Mouse (Mus musculus): ENCODE results near the gene Acr.

Gene Acr

DNA sequence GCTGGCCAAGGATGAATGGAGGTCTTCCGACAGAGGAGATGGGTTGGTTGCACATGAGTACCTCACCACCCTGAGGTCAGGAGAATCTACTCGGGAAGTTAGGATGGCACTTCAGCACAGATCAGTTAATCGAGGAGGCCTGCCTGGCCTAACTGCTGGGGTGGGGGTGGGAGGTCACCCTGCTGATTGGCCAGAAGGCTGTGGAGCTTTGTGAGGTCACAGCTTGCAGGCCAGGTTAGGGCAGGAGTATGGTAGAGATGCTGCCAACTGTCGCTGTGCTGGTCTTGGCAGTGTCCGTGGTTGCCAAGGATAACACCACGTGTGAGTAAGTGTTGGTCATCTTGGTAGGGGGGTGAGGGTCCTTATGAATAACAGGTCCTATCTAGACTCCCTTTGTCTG, at the start of gene Acr:
Gene Acr, plus strand, starts transcription at position 213 of the 400 bp plus-strand sequence.
- no peak for DNase-seq (ENCODE audit: low spot score in 2 of 2)

DNA sequence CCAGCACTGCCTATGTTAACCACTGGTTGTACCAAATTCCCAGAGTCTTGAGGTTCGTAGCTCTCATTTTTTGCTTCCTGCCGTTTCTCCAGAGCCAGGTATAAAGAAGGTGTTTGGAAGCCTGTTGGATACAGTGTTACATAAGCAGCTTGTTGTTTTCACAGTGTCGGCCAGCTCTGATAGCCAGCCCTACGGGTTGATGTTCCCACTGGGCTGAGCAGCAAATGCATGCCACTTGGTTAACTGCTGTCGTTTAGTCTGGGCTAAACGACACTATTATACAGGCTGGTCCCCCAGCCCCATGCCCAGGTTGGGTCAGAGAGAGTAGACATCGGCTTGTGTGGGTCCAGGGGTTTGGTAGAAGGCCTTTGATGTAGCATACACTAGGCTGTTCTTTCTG, 46.2 kb upstream of the Acr start:
- no peak for DNase-seq (ENCODE audit: low spot score in 2 of 2)

DNA sequence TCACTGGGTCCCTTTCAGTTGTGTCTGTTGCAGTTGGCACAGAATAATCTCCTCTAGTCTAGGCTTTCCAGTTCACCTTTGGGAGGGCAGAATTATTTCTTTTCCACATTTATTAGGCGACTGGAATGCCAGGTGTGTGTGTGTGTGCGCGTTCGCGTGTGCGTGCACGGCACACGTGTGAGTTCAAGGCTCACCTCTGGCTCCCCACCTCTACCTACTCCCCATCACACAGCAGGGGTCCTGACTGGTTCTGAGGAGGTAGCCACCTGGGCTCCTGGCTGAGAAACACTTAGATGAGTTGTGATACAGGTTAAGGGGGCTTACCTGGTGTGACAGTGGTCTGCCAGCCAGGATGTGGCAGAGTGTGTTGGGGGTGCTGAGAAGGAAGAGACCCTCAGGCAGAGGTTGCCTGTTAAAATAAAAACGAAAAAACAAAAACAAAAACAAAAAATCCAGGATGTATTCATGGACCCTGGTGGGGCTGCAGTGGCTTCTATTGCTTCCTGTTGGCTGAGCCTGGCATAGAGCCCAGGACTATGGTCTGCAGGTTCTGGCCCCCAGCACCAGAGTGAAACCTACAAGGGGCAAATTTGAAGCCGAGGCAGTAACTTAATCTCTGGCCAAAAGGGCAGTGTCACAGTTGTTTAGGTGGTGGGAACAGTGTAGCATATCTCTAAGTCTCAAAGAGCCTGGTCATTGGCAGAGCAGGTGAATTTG, 45.4 kb upstream of the Acr start:
- no peak for DNase-seq (ENCODE audit: low spot score in 2 of 2)

DNA sequence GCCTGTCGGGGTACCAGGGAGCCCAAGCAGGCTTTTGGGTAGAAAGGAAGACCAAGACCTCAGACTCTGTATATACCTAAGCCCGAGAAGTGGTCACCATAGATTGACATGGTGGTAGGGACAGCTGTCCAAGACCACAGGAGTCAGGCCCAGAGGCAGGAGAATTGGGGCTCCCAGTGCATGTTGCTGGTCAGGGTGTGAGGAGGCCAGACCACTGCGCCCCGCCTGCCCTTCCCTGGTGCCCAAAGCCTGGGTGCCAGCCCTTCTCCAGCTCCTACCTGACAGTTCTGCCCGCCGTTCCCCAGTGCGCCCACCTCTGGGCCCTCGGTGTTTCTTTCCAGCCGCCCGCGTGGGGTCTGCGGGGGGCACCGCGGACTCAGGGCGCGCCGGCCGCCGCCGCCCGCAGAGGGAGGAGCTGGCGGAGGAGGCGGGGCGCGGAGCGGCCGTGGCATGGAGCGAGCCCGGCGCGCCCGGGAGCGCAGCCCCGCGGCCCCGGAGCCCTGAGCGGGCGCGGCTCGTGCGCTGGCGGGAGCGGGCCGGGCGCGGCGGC, 44.8 kb upstream of the Acr start:
- no peak for DNase-seq (ENCODE audit: low spot score in 2 of 2)

DNA sequence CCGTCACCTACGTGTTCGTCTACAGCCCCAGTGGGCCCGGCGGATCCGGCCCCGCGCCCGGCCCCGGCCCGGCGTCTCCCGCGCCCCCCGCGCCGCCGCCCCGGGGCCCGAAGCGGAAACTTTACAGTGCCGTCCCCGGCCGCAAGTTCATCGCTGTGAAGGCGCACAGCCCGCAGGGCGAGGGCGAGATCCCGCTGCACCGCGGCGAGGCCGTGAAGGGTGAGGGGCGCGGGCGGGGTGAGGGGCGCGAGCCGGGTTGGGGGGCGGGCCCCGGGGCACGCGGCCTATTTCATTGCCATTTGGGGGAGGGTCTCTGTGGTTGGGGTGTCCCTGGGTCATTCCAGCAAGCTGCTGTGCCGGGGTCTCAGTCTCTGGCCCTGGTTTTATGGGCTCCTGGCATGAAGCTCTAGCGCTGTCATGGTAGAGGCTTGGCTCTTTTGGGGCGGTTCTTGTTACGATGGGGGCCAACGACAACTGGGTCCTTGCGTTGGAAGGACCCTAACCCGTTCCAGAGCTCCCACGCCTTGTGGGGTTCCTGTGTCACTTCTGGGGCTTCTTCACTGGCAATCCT, 44.0 kb upstream of the Acr start:
- no peak for DNase-seq (ENCODE audit: low spot score in 2 of 2)

DNA sequence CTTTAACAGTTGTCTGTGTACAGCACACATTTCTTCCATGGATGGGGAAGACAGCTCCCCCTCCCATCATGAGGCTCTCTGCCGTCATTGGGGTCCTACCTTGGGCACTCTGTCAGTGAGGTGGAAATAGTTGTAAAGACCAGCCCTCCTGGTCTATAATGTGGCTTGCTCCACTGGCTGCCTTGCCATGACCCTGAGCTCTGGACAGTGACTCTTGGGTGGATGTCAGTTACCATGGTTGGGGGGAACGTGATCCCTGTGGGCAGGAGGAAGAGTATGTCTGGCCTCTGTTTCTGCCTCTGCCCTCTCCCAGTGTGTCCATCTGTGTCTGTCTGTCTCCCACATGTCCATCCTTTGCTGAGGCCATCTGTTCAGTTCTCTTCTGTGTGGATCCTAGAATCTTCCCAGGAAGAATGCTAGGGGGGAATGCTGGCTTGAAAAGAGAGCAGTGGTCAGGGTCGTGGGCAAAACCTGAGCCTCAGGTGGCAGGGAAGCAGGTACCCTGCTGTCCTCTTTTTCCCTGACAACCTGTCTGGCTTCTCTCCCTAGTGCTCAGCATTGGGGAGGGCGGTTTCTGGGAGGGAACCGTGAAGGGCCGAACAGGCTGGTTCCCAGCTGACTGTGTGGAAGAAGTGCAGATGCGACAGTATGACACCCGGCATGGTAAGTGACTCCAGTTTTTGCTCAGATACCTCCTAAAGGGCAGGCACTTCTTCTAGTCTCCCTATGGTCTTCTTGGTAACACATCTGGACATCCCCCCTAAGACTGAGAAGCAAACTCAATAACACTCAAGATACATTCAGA, 43.3 kb upstream of the Acr start:
- DNase-seq (ENCODE audit: low spot score in 2 of 2) = no peak

DNA sequence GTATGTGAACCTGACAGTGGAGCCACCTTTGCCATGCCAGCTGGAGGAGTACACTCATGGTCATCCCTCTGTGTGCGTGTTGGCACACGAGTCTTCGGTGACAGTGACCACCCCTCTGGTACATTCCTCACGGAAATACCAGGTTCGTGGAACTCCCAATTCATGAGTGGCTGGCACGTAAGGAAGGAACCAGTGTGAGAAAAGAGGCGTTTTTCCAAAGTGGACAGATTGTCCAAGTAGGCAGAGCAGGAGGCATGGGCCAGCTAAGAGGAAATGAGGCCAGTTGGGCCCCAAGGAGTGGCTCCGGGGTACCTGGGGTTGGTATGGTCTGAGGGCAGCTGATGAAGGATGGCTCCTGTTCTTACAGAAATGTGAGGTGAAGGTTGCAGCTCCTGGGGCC, 42.7 kb upstream of the Acr start:
- no peak for DNase-seq (ENCODE audit: low spot score in 2 of 2)

DNA sequence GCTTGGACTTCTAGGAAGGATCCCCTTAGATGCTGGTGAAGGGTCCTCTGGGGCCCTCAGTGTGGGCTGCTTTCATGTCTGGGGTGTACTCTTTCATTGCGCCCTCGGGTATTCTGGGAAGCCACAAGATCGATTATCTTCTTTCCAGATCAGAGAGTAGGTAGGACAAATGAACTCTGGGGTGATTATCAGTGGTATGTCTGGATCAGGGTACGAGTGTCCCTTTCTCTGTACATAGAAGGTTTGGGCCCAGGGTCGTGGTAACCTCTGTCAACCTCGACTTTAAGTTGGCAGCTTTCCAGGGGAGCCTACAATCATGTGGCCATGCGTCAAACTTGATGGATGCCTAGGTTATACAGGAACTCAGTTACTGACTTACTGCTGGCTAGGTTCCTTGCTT, 42.2 kb upstream of the Acr start:
- DNase-seq (ENCODE audit: low spot score in 2 of 2) = no peak

DNA sequence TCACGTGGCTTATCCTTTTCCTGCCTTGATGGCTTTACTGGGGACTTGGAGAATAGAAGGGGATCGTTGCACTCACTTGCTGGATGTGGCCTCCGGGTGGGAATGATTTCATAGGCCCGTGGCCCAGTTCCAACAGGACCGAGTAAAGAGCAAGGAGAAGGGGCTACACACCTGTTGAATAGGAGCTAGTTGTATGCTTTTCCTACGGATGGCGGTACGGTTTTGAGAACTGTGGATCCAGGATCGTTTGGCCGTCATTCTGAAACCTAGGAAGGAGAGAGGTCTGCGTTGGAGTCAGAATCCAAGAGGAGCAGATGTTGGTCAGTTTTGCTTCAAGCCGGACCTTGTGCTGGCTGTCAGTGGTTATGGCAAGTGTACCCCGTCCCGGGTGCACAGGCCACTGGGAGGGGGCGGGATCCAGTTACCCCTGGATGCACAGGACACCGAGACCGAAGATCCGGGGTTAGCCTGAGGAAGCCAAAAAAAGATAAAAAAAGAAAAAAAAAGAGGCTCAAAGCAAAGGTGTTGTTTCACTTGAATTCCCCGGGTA, 41.3 kb upstream of the Acr start:
- DNase-seq (ENCODE audit: low spot score in 2 of 2) = no peak

DNA sequence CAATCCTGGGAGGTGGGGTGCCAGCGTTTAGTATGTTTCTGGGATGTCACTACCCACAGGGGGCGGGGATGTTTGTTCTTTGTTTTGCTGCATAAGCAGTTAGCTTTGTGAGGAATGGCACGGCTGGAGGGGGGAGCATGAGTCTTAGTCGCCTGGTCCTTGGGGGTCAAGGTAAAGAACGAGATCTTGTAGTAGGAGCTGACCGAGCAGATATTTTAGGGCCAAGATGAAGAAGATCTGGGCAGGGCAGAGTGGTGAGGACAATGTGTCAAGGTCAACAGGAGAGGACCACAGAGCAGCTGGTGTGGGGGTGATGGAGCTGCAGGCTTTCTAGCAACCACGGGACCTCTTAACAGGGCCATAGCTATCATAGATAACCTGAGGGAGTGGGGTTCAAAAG, 40.7 kb upstream of the Acr start:
- no peak for DNase-seq (ENCODE audit: low spot score in 2 of 2)

DNA sequence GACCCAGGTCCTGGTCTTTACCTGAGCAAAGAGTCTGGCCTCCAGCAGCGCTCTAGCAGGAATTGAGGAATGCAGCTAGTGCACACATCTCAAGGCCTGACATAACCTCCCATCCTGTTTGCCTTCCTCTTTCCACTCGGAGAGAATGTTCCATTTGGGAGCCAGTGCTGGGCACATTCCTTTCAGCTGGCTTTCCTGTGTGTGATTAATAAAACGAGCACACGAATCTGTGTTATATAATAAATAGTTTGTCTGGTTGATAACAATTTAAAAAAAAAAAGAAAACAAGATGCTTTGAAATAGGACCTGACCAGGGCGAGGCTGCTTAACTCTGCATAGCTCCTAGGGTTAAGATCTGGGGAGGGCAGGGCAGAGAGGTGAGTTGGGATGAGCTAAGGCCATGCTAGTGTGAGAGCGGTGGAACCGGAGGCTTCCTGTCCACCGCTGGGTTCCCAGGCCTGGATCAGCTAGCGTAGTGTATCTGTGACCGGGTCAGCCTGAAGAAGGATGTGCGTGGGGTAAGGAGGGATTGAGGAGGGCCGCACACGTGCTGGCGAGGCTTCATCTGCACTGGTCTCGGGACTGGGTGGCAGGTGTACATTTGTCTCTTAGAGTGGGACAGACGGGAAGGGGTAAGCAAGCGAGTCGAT, 39.8 kb upstream of the Acr start:
- no peak for DNase-seq (ENCODE audit: low spot score in 2 of 2)

DNA sequence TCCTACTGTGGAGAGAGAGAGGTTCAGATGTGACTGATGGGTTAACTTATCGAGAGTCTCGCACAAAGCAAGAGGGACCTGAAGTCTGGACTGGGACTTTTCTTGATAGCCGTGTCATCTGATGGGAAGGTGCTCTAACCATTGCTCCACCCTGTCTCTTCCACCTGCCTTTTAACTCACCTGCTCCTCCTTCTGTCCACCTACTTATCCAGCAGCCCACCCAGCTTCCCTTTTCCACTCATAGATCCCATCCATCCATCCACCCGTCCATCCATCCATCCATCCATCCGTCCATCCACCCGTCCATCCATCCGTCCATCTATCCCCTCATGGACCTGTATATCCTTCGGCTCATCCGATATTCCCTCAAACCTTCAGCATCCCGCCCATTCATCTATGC, 39.2 kb upstream of the Acr start:
- DNase-seq (ENCODE audit: low spot score in 2 of 2) = no peak

DNA sequence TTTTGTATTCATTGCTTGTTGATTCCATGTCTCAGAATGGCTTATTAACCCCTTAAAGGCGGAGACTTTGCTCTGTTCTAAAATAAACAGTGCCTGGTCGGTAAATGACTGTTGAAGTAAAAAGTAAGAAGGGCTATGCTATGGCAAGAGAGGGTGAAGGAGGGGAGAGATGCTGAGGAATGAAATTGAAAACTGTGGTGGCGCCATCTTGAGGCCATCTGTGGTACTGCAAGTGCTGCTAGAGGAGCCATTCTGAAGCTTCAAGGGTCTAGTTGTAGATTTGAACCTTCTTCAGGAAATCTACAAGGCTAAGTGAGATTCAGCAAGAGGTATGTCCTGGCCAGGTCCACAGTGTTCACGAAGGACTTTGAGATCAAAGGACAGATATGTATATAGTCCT, 37.8 kb upstream of the Acr start:
- DNase-seq (ENCODE audit: low spot score in 2 of 2) = peak in 1 of 2 experiments; percentile 29

DNA sequence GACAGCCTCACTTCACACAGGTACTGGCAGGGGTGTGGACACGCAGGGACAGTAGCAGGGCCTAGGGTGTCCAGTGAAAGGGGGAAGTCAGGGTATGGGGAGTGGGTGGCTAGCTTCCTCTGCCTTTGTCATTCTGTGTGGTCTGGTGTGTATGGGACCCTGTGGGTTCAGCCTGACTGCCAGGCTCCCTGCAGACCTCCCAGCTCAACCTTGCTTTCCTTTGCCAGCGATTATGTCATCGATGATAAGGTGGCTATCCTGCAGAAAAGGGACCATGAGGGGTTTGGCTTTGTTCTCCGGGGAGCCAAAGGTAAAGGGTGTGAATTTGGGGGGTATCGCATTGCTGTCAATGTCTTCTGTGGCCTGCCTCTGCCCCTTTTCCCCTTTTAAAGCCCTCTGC, 36.7 kb upstream of the Acr start:
- no peak for DNase-seq (ENCODE audit: low spot score in 2 of 2)

DNA sequence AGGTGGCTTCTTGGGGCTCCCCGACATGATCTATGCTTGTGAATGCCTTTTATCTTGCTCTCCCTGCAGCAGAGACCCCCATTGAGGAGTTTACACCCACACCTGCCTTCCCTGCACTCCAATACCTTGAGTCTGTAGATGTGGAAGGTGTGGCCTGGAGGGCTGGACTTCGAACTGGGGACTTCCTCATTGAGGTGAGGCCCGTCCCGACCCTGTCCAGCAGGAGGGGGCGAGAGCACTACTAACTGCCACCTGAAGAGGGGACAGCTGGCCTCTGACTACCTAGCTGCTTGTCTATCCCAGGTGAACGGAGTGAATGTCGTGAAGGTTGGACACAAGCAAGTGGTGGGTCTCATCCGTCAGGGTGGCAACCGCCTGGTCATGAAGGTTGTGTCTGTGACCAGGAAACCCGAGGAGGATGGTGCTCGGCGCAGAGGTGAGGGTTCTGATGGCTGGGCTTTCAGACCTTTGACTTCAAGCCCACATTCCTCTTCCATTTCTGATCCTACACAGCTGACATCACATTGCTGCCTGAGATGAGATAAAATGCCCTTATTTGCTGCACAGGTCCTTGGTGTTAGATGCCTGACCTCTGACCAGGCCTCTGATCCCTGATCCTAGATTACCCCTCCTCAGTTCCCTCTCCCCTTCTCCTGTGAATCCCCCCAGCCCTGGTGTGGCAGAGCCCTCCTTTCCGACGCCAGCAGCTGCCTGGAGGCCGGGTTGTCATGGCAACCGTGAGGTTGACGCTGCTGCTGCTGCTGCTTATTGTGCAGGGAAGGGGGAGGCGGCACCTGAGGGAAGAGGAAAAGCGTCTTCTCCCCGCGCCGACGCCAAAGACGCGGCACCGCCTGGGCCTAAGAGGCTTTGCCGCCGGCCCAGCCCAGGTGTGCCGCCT, 35.9 kb upstream of the Acr start:
- DNase-seq (ENCODE audit: low spot score in 2 of 2) = no peak

DNA sequence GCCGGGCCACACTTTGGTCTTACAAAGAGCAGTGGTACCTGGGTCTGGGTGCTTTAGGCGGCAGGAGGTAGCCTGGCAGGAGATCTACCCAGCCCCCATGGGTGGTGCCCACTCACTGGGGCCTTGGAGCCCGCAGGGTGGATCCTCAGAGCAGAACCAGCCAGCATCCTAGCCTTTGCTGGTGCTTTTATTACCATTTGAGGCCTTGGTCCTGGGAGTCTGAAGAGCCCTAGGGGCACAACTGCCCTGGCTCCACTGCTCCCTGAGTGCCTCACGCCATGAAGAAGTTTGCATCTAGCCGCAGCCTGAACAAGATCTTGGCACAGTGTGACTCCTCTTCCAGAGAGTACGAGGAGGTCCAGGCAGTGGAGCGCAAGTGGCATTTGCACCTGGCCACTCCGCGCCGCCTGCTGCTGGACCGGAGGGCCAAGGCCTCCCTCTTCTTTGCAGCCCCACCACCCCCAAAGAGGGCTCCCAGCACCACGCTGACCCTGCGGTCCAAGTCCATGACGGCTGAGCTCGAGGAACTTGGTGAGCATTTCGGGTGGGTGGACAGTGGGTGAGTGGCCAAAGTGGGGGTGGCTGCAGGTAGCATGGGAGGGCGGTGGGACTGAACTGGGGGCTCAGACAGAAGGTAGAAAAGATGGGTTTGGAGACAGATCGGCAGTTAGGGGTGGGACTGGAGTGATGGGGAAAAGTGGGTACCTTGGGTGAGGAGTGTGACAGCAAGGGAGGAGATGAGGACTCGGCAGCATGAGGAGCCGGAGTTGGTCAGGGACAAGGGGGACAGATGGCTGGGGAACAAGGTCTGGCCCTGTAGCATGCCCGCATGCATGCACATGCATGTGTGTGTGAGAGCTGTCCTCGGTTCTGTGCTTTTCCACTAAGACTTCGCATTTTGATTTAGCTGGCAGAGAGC, 34.9 kb upstream of the Acr start:
- DNase-seq (ENCODE audit: low spot score in 2 of 2) = no peak

DNA sequence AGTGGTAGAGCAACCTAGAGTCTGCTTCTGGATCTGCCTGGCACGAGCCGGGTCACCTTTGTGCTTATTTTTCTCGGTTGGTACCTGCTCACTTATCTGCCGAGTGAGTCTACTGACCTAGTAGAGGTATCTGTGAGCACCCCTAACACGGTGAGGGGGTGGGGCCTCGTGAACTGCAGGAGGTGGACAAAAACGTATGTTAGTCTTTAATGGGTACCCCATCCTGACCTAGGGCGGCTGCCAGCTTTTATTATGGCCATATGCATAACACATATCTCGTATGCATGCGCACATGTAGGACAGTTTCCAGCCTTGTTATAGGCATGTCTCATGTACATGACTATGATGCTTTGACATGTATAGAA, 34.3 kb upstream of the Acr start:
- no peak for DNase-seq (ENCODE audit: low spot score in 2 of 2)

DNA sequence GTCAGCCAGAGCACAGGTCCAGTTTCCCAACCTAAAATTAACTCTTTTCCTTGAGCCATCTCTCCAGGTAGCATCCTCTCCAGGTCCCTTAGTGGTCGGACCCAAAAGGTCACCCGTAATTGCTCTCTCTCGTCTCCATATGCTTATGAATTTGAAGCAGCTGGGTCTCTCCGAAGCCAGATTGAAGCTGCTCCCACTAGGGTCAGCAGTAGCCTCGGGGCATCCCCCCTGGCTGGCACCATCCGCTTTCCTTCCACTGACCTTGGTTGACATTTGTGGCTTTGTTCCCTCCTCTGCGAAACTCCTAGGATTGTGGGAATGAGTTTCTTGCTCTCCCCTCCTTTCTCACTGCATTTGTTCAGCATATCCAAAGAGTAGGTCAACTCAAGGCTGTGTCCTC, 24.0 kb upstream of the Acr start:
- no peak for DNase-seq (ENCODE audit: low spot score in 2 of 2)

DNA sequence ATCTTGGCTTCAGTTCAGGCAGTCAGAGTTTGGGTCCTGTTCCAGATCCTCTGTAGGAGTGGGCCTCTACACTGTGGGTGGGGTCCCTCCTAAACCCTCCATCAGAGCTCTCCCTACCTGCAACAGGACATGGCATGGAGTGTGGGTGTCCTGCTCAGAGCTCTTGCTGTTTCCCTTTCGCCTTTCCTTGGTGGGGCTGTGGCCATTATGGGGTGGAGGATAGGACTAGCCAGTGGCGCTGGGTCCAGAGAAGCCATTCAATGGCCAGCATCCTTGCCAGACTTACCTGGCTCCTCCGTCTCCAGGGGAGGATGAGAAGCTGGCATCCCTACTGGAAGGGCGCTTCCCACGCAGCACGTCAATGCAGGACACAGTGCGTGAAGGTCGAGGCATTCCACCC, 20.8 kb upstream of the Acr start:
- DNase-seq (ENCODE audit: low spot score in 2 of 2) = no peak
